Mouse (Mus musculus): ENCODE data around the gene Dbp.
A peak's percentile ranks its signal among the peaks of the same experiment; 100 is the strongest.
"Not testable (repeated sequence)": the region's sequence is repeated elsewhere in the genome, so short reads cannot be mapped to it uniquely, and the experiment has no call there.

Dbp gene

DNA sequence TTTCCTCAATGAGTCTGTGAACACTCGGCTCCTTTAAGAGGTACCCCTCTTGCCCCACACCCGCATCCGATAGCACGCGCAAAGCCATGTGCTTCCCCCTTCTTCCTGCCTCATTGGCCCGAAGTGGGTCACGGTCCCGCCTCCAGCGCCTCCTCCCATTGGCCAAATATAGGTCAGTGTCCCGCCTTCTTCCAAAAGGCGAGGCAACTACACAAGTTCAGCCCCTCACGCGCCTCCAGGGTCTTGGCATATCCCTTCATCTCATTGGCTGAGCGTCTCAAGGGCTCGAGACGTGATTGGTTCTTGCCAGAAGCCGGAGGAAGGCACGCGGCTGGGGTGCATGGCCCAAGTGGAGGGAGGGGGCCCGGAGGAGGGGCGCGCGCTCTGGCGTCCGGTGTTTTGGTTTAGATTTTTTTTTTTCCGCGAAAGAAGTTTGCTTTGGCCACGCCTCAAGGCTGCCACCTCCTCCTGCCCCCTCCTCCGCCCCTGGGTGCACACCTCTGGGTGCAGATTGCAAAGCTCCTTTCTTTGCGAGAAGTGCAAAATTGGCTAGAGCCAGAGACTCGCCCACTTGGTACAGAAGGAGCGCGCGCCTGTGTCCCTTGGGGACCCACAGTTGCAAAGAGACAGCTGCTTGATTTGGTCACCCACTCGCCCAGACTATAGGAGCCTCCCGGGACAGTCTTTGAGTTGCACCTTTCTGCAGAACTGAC lies at the start of gene Dbp:
Dbp (plus strand) TSS at position 359 of the 713 bp plus-strand sequence.
- peak; percentile 98 for DNase-seq

GRCm38 (mm10) chr7:45660746-45661478 lies 44.0 kb upstream of the Dbp start:
- DNase-seq, result no peak

GRCm38 (mm10) chr7:45661702-45662101 lies 43.2 kb upstream of the Dbp start:
- not testable (repeated sequence) for DNase-seq

GRCm38 (mm10) chr7:45665303-45666138 lies 39.4 kb upstream of the Dbp start:
- DNase-seq, result no peak

- no peak for DNase-seq
Measured at GRCm38 (mm10) chr7:45666161-45666560, 38.7 kb upstream of the Dbp start, which contains the start of gene Fut2. Gene Fut2, minus strand, starts transcription at chr7:45666394.

- no peak for DNase-seq
Measured at GRCm38 (mm10) chr7:45667761-45668160, 37.1 kb upstream of the Dbp start.

DNA sequence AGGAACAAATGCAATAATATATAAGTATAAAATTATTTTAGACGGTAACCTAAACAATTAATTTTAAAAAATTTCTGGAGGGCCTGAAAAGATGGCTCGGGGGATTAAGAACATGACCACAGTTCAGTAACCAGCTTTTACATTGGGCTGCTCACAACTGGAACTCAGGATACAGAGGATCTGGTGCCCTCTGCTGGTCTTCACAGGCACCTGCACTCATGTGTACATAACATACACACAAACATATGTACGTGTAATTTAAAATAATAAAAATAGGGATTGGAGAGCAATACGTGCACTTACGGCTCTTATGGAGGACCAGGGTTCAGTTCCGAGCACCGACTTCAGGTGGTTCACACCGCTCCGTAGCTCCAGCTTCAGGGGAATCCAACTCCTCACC lies 36.0 kb upstream of the Dbp start:
- no peak for DNase-seq

DNA sequence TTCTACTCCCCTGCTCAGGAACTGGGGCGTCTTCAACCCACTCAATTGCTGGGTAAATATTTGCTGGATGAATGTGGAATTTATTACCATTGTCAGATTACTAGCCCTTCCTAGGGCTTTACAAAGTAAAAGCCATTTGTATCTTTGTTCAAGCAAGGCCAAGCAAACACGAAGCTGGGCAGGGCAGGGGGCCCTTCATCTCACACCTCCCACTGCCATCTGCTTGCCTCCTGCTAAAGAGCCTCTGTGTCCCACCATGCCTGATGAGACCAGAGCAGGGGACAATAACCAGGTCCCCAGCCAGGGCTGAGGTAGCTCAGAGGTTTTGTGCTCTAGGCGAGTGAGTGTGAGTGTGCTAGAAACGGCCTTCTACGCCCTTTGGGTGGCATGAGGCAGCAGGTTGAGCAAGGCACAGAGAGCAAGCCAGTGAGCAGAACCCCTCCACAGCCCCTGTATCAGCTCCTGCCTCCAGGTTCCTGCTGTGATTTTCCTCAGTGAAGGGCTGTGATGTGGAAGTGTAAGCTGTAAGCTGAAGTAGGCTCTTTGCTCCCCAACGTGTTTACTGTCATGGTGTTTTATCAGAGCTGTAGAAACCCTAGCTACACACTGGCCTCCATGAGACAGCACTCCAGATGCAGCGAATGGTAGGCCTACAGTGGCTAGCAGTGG lies 27.1 kb upstream of the Dbp start:
- DNase-seq, result no peak

DNA sequence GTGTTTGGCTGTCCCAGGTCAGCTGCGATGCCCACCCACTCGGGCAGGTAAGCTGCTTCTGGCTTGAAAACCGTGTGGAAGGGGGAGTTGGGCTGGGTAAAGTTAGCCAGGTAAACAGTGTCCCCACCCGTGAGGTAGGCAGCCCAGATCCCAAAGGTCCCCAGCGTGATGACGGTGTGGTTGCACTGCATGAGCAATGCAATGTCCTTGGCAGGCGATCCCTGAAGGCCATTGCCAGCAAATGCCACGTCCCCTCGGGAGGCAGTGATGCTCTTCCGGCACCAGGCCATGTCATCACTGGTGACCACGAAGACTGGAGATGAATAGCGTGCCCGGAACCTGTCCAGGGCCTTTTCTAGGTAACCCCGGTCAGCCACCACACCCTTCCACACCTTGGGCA lies 26.4 kb upstream of the Dbp start:
- DNase-seq, result no peak

- DNase-seq, result peak; percentile 44
Measured at GRCm38 (mm10) chr7:45679966-45680621, 24.8 kb upstream of the Dbp start.

GRCm38 (mm10) chr7:45681046-45681736 lies 23.7 kb upstream of the Dbp start:
- peak; percentile 53 for DNase-seq

- DNase-seq, result peak; percentile 95
Measured at GRCm38 (mm10) chr7:45682144-45683126, 22.5 kb upstream of the Dbp start.

GRCm38 (mm10) chr7:45683396-45684050 lies 21.4 kb upstream of the Dbp start, which contains the start of gene Ntn5:
Gene Ntn5, plus strand, starts transcription at chr7:45684022.
- DNase-seq, result no peak

GRCm38 (mm10) chr7:45685811-45686210 lies 19.1 kb upstream of the Dbp start:
- DNase-seq, result no peak

GRCm38 (mm10) chr7:45686841-45687240 lies 18.0 kb upstream of the Dbp start:
- no peak for DNase-seq

- DNase-seq, result no peak
Measured at GRCm38 (mm10) chr7:45689099-45689498, 15.8 kb upstream of the Dbp start.

GRCm38 (mm10) chr7:45689800-45690199 lies 15.1 kb upstream of the Dbp start:
- DNase-seq, result no peak

- no peak for DNase-seq
Measured at GRCm38 (mm10) chr7:45692364-45692763, 12.5 kb upstream of the Dbp start.

DNA sequence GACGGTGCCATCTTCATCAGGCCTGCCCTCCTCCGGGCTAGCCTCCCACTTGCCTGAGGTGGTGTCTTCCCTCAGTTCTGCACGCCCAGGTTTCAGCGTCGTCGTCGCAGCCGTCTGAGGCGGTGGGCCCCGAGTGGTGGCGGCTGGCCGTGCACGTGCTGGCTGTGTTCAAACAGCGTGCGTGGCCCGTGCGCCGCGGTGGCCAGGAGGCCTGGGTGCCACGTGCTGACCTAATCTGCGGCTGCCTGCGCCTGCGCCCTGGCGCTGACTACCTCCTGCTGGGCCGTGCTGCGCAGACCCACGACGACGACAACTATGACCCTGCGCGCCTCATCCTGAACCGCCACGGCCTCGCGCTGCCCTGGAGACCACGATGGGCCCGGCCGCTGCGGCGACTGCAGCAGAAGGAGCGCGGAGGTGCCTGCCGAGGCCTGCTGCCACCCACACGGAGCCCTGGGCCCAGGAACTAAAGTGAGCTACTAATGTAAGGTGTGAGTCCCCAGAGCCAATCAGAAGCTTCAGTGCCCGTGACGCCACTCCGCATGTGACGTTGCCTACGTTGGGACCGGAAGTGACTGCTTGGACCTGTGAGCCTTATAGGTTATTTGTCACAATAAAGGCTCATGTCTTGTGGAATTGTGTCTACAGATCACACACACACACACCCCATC lies 10.8 kb upstream of the Dbp start, which contains the start of gene Sec1:
Sec1 (minus strand) TSS at position 482 of the 671 bp plus-strand sequence.
- DNase-seq, result no peak
